ENCODE assay signal across 8 mouse cellular contexts in the genomic region with DNA sequence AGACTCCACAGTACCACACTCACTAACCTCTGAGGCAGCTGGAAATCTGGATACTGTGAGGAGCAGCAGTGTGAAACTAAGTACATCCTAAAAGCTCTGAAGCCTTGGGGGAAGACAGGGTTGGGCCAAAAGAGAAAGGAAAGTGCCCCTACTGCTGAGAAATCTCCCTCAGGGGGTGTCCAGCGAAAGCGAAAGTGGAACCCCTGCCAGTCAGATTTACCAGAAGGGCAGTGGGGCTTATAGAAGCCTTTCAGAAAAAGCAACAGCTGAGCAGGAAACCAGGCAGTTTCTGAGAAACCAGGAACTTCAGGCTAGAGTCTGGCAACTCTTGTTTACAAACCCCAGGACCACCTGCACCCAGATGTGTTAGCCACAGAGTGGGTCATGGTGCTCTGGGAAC.
DNase-seq lines count a peak whose midpoint lies in the region; ATAC-seq and TF ChIP-seq lines count a peak whose summit lies in the region.

No protein-coding gene starts in this region.

- H3K27me3 ChIP-seq in kidney, postnatal 0 days (ENCODE audit: insufficient read depth, low read length): no peaks in the 10 kb centered on the region

- no peak overlapping the region for H3K9ac ChIP-seq in kidney, postnatal 0 days (ENCODE audit: low read depth, low read length)

- H3K4me3 ChIP-seq in gastrocnemius, adult 2 months: peak overlapping the region; percentile 51
- no peak overlapping the region for H3K4me3 ChIP-seq in kidney, postnatal 0 days (replicated peaks; ENCODE audit: low read depth, low read length)

- DNase-seq in left cerebral cortex, postnatal 4 days: peak; percentile 10
- DNase-seq in left cerebral cortex, adult 18-20 months (ENCODE audit: low spot score in 2 of 2): no peak
- peak; percentile 46 for DNase-seq in gastrocnemius, adult 2 months
- DNase-seq in kidney, postnatal 0 days (ENCODE audit: low spot score): no peak
- DNase-seq in urinary bladder, postnatal 4 days (ENCODE audit: low spot score in 2 of 2): no peak
- no peak for DNase-seq in retina, embryonic 14.5 days (ENCODE audit: low spot score)
- DNase-seq in cerebellum, postnatal 4 days (ENCODE audit: low spot score in 2 of 2): no peak

- no peaks in the 10 kb centered on the region for H3K36me3 ChIP-seq in kidney, postnatal 0 days (ENCODE audit: insufficient read depth, low read length)

- H3K4me1 ChIP-seq in kidney, postnatal 0 days (replicated peaks; ENCODE audit: insufficient read depth, low read length): no peaks in the 10 kb centered on the region; the same call in 1 of the 2 replicates

- H3K9me3 ChIP-seq in kidney, postnatal 0 days (replicated peaks; ENCODE audit: low read length): no peaks in the 10 kb centered on the region

- ATAC-seq in kidney, postnatal 0 days (replicated peaks; ENCODE audit: low FRiP score, low read depth): no peak
- ATAC-seq in neutrophil, adult 5-6 weeks (ENCODE audit: extremely low read depth, insufficient number of reproducible peaks, low FRiP score, poor library complexity, severe bottlenecking): peak; percentile 83

- H3K27ac ChIP-seq in gastrocnemius, adult 2 months: peak overlapping the region; percentile 79
- peak overlapping the region; percentile 9; the same call in 1 of the 2 replicates for H3K27ac ChIP-seq in kidney, postnatal 0 days

- 66% methylated on average over 2 of the region's 2 CpGs for WGBS in kidney, postnatal 0 days

- no peak for TF ChIP-seq CTCF in gastrocnemius, adult 2 months (IDR thresholded peaks at IDR 0.05)
- no peak for TF ChIP-seq CTCF in kidney, postnatal 0 days (IDR thresholded peaks at IDR 0.05; ENCODE audit: low read depth)

- intact Hi-C loops in left cerebral cortex, postnatal 4 days (cut with DNase I): no loop called here
- intact Hi-C loops in gastrocnemius, adult 2 months (cut with DNase I): no loop called here

- H3K4me2 ChIP-seq in kidney, postnatal 0 days (ENCODE audit: low read length): no peak overlapping the region

Comparison
In these comparisons a context has a peak if more than half of its experiments do, and no peak if none do; other contexts are left out.
1. DNase-seq: peak in left cerebral cortex, postnatal 4 days (single experiment) and gastrocnemius, adult 2 months (single experiment); none in left cerebral cortex, adult 18-20 months (0 of 2), kidney, postnatal 0 days (single experiment), urinary bladder, postnatal 4 days (0 of 2), retina, embryonic 14.5 days (single experiment) and cerebellum, postnatal 4 days (0 of 2).